Mouse (Mus musculus): ENCODE results near the gene Spata31. TPM values are rescaled to one million over a fixed set of nuclear protein-coding genes. Genes with fewer than 3 reads are reported as not detected.

Spata31 gene
- not detected in 2 replicates for polyA plus RNA-seq (2012; rRNA removed)

DNA sequence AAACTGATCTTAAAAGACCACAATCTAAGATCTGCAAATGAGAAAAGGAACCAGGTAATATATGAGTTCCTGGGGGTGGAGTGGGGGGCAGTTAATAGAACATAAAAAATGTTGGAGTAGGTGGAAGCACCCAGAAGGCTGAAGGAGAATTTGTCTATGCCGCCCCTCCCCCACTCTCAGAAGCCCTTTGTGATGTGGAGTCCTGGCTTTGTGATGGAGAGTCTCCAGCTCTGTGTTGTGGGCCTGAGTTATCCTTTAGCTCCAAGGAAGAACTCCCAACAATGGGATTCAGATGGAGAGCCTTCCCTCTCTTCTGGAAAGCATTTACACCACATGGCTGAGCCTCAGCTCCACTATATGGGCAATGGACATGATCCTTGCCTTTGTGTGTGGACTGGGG lies at the start of gene Spata31:
Gene Spata31, plus strand, starts transcription at position 216 of the 400 bp plus-strand sequence.
- 63% methylated on average over 1 of the region's 1 CpGs for WGBS
- no peak for DNase-seq
- TF ChIP-seq POLR2A (IDR thresholded peaks at IDR 0.05; ENCODE audit: borderline replicate concordance, extremely low read depth, low read depth, low read length), result no peak
- TF ChIP-seq CTCF (IDR thresholded peaks at IDR 0.05; ENCODE audit: insufficient read depth, low read length), result no peak

DNA sequence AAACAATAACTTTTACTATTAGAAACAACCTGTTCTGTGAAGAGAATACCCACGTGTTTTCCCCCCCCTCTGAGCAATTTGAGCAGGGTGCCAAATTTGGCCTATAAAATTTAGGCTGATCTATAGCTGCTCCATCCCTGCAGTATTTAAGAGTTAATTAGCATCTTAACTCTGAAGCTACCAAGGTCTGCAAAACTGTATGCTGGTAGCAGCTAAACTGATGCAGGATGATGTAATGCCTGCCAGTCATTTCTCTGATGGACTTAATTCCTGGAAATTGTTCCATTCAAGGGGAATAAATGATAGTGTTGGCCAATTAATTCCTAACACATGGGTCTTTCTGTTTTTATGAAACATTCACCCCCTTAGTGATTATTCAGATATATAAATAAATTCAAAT lies 14.1 kb upstream of the Spata31 start:
- 45% methylated on average over 1 of the region's 1 CpGs for WGBS
- Histone ChIP-seq H3K4me3 (replicated peaks; ENCODE audit: extremely low read depth, low read depth, low read length) (no peak overlapping the region), H3K4me1 (ENCODE audit: control insufficient read depth, insufficient read depth, low read length) (no peaks in the 10 kb centered on the region)
- TF ChIP-seq POLR2A (IDR thresholded peaks at IDR 0.05; ENCODE audit: borderline replicate concordance, extremely low read depth, low read depth, low read length) (no peak), CTCF (IDR thresholded peaks at IDR 0.05; ENCODE audit: insufficient read depth, low read length) (no peak)
- DNase-seq, result no peak

More for the DNA sequence above, at the start of gene Spata31:
- Histone ChIP-seq H3K4me1 (ENCODE audit: control insufficient read depth, insufficient read depth, low read length) (no peaks in the 10 kb centered on the region), H3K4me3 (replicated peaks; ENCODE audit: extremely low read depth, low read depth, low read length) (no peak within 1 kb of the TSS)

DNA sequence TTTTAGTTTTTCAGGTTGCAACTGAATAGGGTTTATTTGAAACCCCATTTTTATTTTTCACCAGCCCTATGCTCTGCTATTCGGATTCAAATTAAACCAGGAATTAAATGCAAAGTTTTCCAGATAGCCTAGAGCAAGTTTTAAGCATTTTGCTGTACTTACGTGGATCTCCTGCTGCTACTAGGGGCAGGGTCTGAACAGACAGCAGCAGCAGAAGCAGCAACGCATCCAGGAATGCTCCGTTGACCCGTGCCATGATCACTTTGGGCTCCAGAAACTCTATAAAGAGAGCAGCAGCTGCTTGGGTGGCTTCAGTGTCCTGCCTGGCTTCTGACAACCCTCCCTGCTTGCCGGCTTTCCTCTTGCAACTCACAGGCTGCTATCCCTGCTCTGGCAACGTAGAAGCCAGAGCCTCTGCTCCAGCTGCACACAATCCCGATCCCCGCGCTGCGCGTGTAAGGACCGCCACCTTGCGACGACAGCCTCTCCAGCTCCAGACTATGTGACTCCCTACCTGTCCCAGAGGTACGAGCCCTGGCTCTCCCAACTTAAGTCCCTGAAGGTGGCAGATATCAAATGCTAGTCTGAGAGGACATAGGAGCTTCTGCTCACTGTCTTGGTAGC lies 13.5 kb upstream of the Spata31 start, which contains the start of gene Cntnap3:
Gene Cntnap3, minus strand, starts transcription at position 371 of the 624 bp plus-strand sequence.
- WGBS, result 11% methylated on average over 16 of the region's 16 CpGs
- Histone ChIP-seq H3K4me1 (ENCODE audit: control insufficient read depth, insufficient read depth, low read length) (no peaks in the 10 kb centered on the region), H3K4me3 (replicated peaks; ENCODE audit: extremely low read depth, low read depth, low read length) (no peak within 1 kb of the TSS)
- TF ChIP-seq POLR2A (IDR thresholded peaks at IDR 0.05; ENCODE audit: borderline replicate concordance, extremely low read depth, low read depth, low read length) (no peak), CTCF (IDR thresholded peaks at IDR 0.05; ENCODE audit: insufficient read depth, low read length) (no peak)
- DNase-seq, result no peak

Other genes with a start within 250 kb of the Spata31 start
- gene Cntnap3, start 13.5 kb upstream of the Spata31 start, polyA plus RNA-seq (2012; rRNA removed), result not detected in 2 replicates
- not detected in 2 replicates for gene Spata31d1c, start 115.7 kb downstream of the Spata31 start, polyA plus RNA-seq (2012; rRNA removed)
- gene Prss47, start 135.4 kb downstream of the Spata31 start, polyA plus RNA-seq (2012; rRNA removed), result not detected in 2 replicates
- gene Mfsd14b, start 195.6 kb downstream of the Spata31 start, polyA plus RNA-seq (2012; rRNA removed), result 21.2 and 21.3 TPM in 2 replicates
- gene Olfr465-ps1, start 220.7 kb downstream of the Spata31 start, polyA plus RNA-seq (2012; rRNA removed), result not detected in 2 replicates
- not detected in 2 replicates for gene Olfr466, start 232.8 kb downstream of the Spata31 start, polyA plus RNA-seq (2012; rRNA removed)

All from lung, adult 2 months (tissue).